Mouse (Mus musculus): ENCODE data around the gene Heatr4. TPM values are rescaled to one million over a fixed set of nuclear protein-coding genes. Genes with fewer than 3 reads are reported as not detected.

Heatr4 gene
- not detected for polyA plus RNA-seq (2012; fragmentation: generic; extraction: Trizol)

DNA sequence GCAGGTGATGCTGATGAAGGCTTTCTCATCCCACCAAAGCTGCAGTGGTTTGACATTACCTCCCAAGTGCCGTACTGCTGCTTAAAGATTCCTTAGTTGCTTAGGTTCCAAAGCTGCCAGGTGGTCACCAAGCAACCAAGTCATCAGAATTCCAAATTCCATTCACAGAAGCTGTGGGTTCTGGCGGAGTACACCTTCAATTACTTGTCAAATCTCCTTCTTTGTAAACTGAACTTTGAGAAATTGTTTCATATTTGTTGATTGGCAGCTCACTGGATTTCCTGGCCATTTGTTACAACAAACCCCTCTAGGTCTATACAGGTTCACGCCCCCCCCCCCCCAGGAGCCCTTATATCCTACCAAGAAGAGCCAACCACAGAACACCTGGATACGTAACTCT is at the start of gene Heatr4:
Heatr4 (minus strand) TSS at position 101 of the 400 bp plus-strand sequence.

DNA sequence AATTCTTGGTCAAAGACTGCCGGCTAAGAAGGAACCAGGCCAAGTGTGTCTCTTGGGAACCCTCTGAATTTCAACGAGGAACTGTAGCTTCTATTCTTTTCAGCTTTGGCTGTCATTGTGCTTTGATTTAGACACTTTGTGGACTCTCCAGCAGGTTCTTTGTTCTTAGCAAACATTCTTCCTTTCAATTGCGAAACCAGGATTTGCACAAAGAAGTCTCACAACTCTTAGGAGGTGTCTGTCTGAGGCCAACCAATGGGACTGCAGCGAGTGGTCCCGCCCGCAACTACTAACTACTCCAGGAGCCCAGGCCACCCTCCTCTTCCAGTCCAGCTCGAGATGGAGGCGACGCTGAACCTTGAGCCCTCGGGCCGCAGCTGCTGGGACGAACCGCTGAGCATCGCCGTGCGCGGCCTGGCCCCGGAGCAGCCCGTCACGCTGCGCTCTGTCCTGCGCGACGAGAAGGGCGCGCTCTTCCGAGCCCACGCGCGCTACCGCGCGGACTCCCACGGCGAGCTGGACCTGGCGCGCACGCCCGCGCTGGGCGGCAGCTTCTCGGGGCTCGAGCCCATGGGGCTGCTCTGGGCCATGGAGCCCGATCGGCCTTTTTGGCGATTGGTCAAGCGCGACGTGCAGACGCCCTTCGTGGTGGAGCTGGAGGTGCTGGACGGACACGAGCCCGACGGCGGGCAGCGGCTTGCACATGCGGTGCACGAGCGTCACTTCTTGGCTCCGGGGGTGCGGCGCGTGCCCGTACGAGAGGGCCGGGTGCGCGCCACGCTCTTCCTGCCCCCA is 24.7 kb upstream of the Heatr4 start, which contains the start of gene Acot1:
Acot1 (plus strand) TSS at position 320 of the 795 bp plus-strand sequence.

DNA sequence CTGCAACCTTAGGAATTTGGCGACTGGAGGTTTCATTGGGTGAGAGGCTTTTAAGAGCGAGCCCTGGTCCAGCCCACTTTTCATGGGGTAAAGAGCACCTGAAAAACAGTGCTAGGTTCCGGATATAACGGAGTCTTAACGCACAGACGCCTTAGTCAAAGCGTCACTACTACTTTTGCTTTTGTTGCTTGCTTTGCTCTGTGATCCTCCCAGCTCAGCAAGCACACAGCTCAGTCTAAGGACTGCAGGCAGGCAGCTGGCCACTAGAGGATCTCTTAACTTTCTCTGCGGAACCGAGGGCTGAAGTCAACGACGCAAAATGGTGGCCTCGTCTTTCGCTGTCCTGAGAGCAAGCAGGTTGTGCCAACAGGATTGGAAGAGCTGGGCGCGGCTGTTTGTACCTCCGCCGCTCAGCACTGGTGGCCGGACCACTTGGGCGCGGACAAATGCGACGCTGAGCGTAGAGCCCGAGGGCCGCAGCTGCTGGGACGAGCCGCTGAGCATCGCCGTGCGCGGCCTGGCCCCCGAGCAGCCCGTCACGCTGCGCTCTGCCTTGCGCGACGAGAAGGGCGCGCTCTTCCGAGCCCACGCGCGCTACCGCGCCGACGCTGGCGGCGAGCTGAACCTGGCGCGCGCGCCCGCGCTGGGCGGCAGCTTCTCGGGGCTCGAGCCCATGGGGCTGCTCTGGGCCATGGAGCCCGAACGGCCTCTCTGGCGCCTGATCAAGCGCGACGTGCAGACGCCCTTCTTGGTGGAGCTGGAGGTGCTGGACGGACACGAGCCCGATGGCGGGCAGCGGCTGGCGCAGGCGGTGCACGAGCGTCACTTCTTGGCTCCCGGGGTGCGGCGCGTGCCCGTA is 3.2 kb upstream of the Heatr4 start, which contains the start of gene Acot2:
Acot2 (plus strand) TSS at position 279 of the 859 bp plus-strand sequence.

DNA sequence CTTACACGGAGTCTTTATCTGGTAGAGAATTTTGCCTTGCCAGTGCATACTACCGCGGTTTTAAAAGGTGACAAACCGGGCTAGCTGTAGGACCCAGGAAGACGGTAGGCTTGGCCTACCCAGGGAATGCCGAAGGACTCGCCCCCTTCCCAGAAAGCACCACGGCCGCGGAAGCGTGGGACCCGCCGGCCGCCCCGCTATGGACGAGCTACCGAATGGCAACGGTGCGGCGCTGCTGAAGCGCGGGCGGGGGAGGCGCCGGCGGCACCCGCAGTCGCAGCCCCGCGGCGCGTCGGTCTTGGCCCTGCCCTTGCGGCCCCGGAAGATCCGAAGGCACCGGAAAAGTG is 34.2 kb downstream of the Heatr4 start, which contains the start of gene Riox1:
Riox1 (plus strand) TSS at position 116 of the 347 bp plus-strand sequence.

GRCm38 (mm10) chr12:83921535-83922381 is 62.9 kb downstream of the Heatr4 start, which contains the start of gene Numb:
Gene Numb, minus strand, starts transcription at chr12:83921934.

Other genes starting within 250 kb of the Heatr4 start
- not detected for gene Papln, start 221.2 kb downstream of the Heatr4 start, polyA plus RNA-seq (2012; fragmentation: generic; extraction: Trizol)
- gene Numb, start 62.9 kb downstream of the Heatr4 start, polyA plus RNA-seq (2012; fragmentation: generic; extraction: Trizol): 10 to 100 TPM in 1 of 2 experiments, 1 to 10 TPM in 1; 1.1 to 11.2 TPM
- 1 to 10 TPM; 7.9 to 8.7 TPM for gene Riox1, start 34.2 kb downstream of the Heatr4 start, polyA plus RNA-seq (2012; fragmentation: generic; extraction: Trizol)
- 1 to 10 TPM in 1 of 2 experiments, under 1 TPM in 1; 0.28 to 8.4 TPM for gene Acot2, start 3.0 kb upstream of the Heatr4 start, polyA plus RNA-seq (2012; fragmentation: generic; extraction: Trizol)
- under 1 TPM in 1 of 2 experiments, not detected in 1; 0.11 TPM for gene Acot1, start 24.6 kb upstream of the Heatr4 start, polyA plus RNA-seq (2012; fragmentation: generic; extraction: Trizol)
- not detected for gene Acot4, start 53.5 kb upstream of the Heatr4 start, polyA plus RNA-seq (2012; fragmentation: generic; extraction: Trizol)
- gene Gm49366, start 54.1 kb upstream of the Heatr4 start, polyA plus RNA-seq (2012; fragmentation: generic; extraction: Trizol): not detected
- not detected for gene Acot3, start 67.3 kb upstream of the Heatr4 start, polyA plus RNA-seq (2012; fragmentation: generic; extraction: Trizol)
- gene Acot5, start 84.5 kb upstream of the Heatr4 start, polyA plus RNA-seq (2012; fragmentation: generic; extraction: Trizol): not detected
- gene Acot6, start 115.8 kb upstream of the Heatr4 start, polyA plus RNA-seq (2012; fragmentation: generic; extraction: Trizol): not detected
- gene Dnal1, start 129.5 kb upstream of the Heatr4 start, polyA plus RNA-seq (2012; fragmentation: generic; extraction: Trizol): 1 to 10 TPM in 1 of 2 experiments, under 1 TPM in 1; 0.30 to 4.2 TPM
- gene Pnma1, start 163.6 kb upstream of the Heatr4 start, polyA plus RNA-seq (2012; fragmentation: generic; extraction: Trizol): under 1 TPM; 0.04 to 0.60 TPM
- 1 to 10 TPM in 1 of 2 experiments, under 1 TPM in 1; 0.90 to 5.3 TPM for gene Elmsan1, start 234.0 kb upstream of the Heatr4 start, polyA plus RNA-seq (2012; fragmentation: generic; extraction: Trizol)